Mouse (Mus musculus) myocyte (in vitro differentiated cells): ENCODE results near the gene Ccl17.

ENCODE experiments used
- MAX ChIP-seq: IDR thresholded peaks from one replicate; pipeline ENCODE4 v1.6.1; 2011; ENCODE audit warnings: low read depth, mild to moderate bottlenecking, control low read depth
- POLR2A ChIP-seq: IDR thresholded peaks from one replicate; pipeline ENCODE4 v1.6.1; 2011; ENCODE audit warnings: low read depth, mild to moderate bottlenecking, control low read depth, moderate library complexity; ENCODE audit not compliant: insufficient read length
- POLR2AphosphoS2 ChIP-seq: IDR thresholded peaks from one replicate; pipeline ENCODE4 v1.6.1; 2011; ENCODE audit warnings: low read depth, control low read depth; ENCODE audit not compliant: insufficient read length
- REST ChIP-seq: IDR thresholded peaks from one replicate; pipeline ENCODE4 v1.6.1; 2011; ENCODE audit warnings: mild to moderate bottlenecking, control low read depth, moderate library complexity; ENCODE audit not compliant: insufficient read depth, insufficient read length

DNA sequence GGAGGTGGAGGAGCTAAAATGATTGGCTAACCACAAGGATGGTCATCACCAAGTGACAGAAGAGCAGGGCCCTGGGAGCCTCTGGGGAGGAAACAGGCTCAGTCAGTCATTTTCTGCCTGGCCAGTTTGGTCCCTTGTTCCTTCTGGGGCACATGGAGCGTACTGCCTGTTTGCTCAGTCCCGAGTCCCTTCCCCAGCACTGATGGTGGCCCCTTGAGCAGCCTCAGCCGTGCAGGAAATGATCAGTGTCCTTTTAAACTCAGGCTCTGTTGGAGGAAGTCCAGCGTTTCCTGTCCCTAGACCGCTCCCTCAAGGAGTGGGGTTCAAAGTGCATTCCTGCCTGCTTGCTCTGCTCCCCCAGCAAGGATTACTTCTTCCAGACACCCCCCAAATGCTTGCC, 31.8 kb upstream of the Ccl17 start:
- TF ChIP-seq POLR2AphosphoS2 = no peak
- TF ChIP-seq POLR2A = no peak
- no peak for TF ChIP-seq REST
- TF ChIP-seq MAX = no peak
